Mouse (Mus musculus) neural tube, embryonic 12.5 days (tissue): ENCODE results near the gene Cnot2. TPM values are rescaled to one million over a fixed set of nuclear protein-coding genes. Genes with fewer than 3 reads are reported as not detected.

Source experiments
- ATAC-seq: fragments of 200-750 bp; cut with Nextera tagmentation; 2 replicates; pipeline ENCODE4 v1.8.0; 2017; ENCODE audit warnings: low read depth, mild to moderate bottlenecking, moderate TSS enrichment, moderate library complexity; ENCODE audit not compliant: low FRiP score
- H3K27ac ChIP-seq: fragments of 300-500 bp; sonication (generic); 2 replicates; pipeline ENCODE4 v1.5.1; 2016
- H3K27me3 ChIP-seq: fragments of 300-500 bp; sonication (generic); replicated peaks from 2 replicates; pipeline ENCODE4 v1.6.1; 2016; ENCODE audit warnings: mild to moderate bottlenecking
- H3K36me3 ChIP-seq: fragments of 300-500 bp; sonication (generic); 2 replicates; pipeline ENCODE4 v1.6.1; 2016; ENCODE audit warnings: mild to moderate bottlenecking
- H3K4me1 ChIP-seq: fragments of 300-500 bp; sonication (generic); 2 replicates; pipeline ENCODE4 v1.6.1; 2016
- H3K4me2 ChIP-seq: fragments of 300-500 bp; sonication (generic); replicated peaks from 2 replicates; pipeline ENCODE4 v1.6.1; 2016; ENCODE audit warnings: mild to moderate bottlenecking
- H3K4me3 ChIP-seq: fragments of 300-500 bp; sonication (generic); 2 replicates; pipeline ENCODE4 v1.5.1; 2016
- H3K9ac ChIP-seq: fragments of 300-500 bp; sonication (generic); 2 replicates; pipeline ENCODE4 v1.6.1; 2016; ENCODE audit warnings: mild to moderate bottlenecking
- H3K9me3 ChIP-seq: fragments of 300-500 bp; sonication (generic); 2 replicates; pipeline ENCODE4 v1.6.1; 2016; ENCODE audit warnings: mild to moderate bottlenecking
- WGBS: fragments of 180-500 bp; shearing (Covaris S2); methylation state at CpG from one replicate; pipeline ENCODE4 v1.1.7; 2016; 5-methylcytosine and 5-hydroxymethylcytosine counted together
- polyA plus RNA-seq: library from polyadenylated mRNA; unstranded; fragments of >200 nt; fragmentation: Nextera tagmentation; extraction: Ambion mirVana; gene quantifications from 2 replicates; pipeline ENCODE4 v1.2.1, GENCODE M21; 2016

Gene Cnot2
- polyA plus RNA-seq, 1 experiment from 2014 or later: 119 TPM

- H3K9me3 ChIP-seq: 0 out of 2 replicates have a peak, but pooled peaks cover 3% of the 10 kb centered on the region
- ATAC-seq: no peak
- H3K4me1 ChIP-seq: 0 out of 2 replicates have a peak, but pooled peaks cover 1% of the 10 kb centered on the region
- H3K27ac ChIP-seq: no peak overlapping the region
- no peak overlapping the region for H3K4me2 ChIP-seq
- no peaks in the 10 kb centered on the region for H3K27me3 ChIP-seq
- H3K4me3 ChIP-seq: no peak overlapping the region
- WGBS: 95% methylated on average over 1 of the region's 1 CpGs
- H3K9ac ChIP-seq: no peak overlapping the region
- H3K36me3 ChIP-seq: no peaks in the 10 kb centered on the region
Observed at GRCm38 (mm10) chr10:116557166-116557565, 24.1 kb downstream of the Cnot2 start.

- Histone ChIP-seq H3K27me3 (no peaks in the 10 kb centered on the region), H3K27ac (no peak overlapping the region), H3K4me1 (no peaks in the 10 kb centered on the region), H3K4me3 (no peak overlapping the region), H3K9me3 (0 out of 2 replicates have a peak, but pooled peaks cover 3% of the 10 kb centered on the region), H3K4me2 (no peak overlapping the region), H3K9ac (no peak overlapping the region), H3K36me3 (no peaks in the 10 kb centered on the region)
- 73% methylated on average over 2 of the region's 2 CpGs for WGBS
- ATAC-seq: no peak
Observed at GRCm38 (mm10) chr10:116554434-116554833, 26.9 kb downstream of the Cnot2 start.

- no peak overlapping the region for H3K9ac ChIP-seq
- 0 out of 2 replicates have a peak, but pooled peaks cover 3% of the 10 kb centered on the region for H3K4me1 ChIP-seq
- no peak overlapping the region for H3K4me2 ChIP-seq
- no peak for ATAC-seq
- 16% methylated on average over 4 of the region's 4 CpGs for WGBS
- no peak overlapping the region for H3K27ac ChIP-seq
- H3K36me3 ChIP-seq: no peaks in the 10 kb centered on the region
- no peak overlapping the region for H3K4me3 ChIP-seq
- H3K27me3 ChIP-seq: no peaks in the 10 kb centered on the region
- H3K9me3 ChIP-seq: no peaks in the 10 kb centered on the region
Observed at GRCm38 (mm10) chr10:116547958-116548357, 33.4 kb downstream of the Cnot2 start.

- no peak overlapping the region for H3K4me2 ChIP-seq
- H3K4me1 ChIP-seq: 0 out of 2 replicates have a peak, but pooled peaks cover 3% of the 10 kb centered on the region
- no peak overlapping the region for H3K4me3 ChIP-seq
- no peaks in the 10 kb centered on the region for H3K27me3 ChIP-seq
- H3K9ac ChIP-seq: no peak overlapping the region
- 90% methylated on average over 3 of the region's 3 CpGs for WGBS
- H3K9me3 ChIP-seq: no peaks in the 10 kb centered on the region
- ATAC-seq: no peak
- no peaks in the 10 kb centered on the region for H3K36me3 ChIP-seq
- no peak overlapping the region for H3K27ac ChIP-seq
Observed at GRCm38 (mm10) chr10:116546177-116546576, 35.1 kb downstream of the Cnot2 start.

- Histone ChIP-seq H3K4me2 (no peak overlapping the region), H3K27ac (no peak overlapping the region), H3K27me3 (no peaks in the 10 kb centered on the region), H3K9me3 (no peaks in the 10 kb centered on the region), H3K36me3 (no peaks in the 10 kb centered on the region), H3K9ac (no peak overlapping the region), H3K4me3 (no peak overlapping the region), H3K4me1 (0 out of 2 replicates have a peak, but pooled peaks cover 2% of the 10 kb centered on the region)
- no peak for ATAC-seq
- WGBS: 96% methylated on average over 1 of the region's 1 CpGs
Observed at GRCm38 (mm10) chr10:116543061-116543460, 38.2 kb downstream of the Cnot2 start.

GRCm38 (mm10) chr10:116540750-116541149 lies 40.6 kb downstream of the Cnot2 start:
- no peak overlapping the region for H3K9ac ChIP-seq
- WGBS: 73% methylated on average over 5 of the region's 5 CpGs
- H3K27ac ChIP-seq: no peak overlapping the region
- no peak overlapping the region for H3K4me3 ChIP-seq
- no peak overlapping the region for H3K4me2 ChIP-seq
- no peaks in the 10 kb centered on the region for H3K9me3 ChIP-seq
- H3K4me1 ChIP-seq: peaks cover under 1% of the 10 kb centered on the region; the same call in 1 of the 2 replicates
- ATAC-seq: no peak
- no peaks in the 10 kb centered on the region for H3K27me3 ChIP-seq
- no peaks in the 10 kb centered on the region for H3K36me3 ChIP-seq

- no peak overlapping the region for H3K4me3 ChIP-seq
- H3K9me3 ChIP-seq: no peaks in the 10 kb centered on the region
- no peaks in the 10 kb centered on the region for H3K36me3 ChIP-seq
- ATAC-seq: no peak
- H3K27me3 ChIP-seq: no peaks in the 10 kb centered on the region
- no peak overlapping the region for H3K27ac ChIP-seq
- no peak overlapping the region for H3K4me2 ChIP-seq
- peaks cover 8% of the 10 kb centered on the region for H3K4me1 ChIP-seq
- H3K9ac ChIP-seq: no peak overlapping the region
- 91% methylated on average over 3 of the region's 3 CpGs for WGBS
Observed at GRCm38 (mm10) chr10:116537495-116537894, 43.8 kb downstream of the Cnot2 start.

GRCm38 (mm10) chr10:116534278-116534677 lies 47.0 kb downstream of the Cnot2 start:
- Histone ChIP-seq H3K9me3 (no peaks in the 10 kb centered on the region), H3K4me2 (no peak overlapping the region), H3K4me3 (no peak overlapping the region), H3K9ac (no peak overlapping the region), H3K27ac (no peak overlapping the region), H3K36me3 (no peaks in the 10 kb centered on the region), H3K4me1 (peaks cover 8% of the 10 kb centered on the region), H3K27me3 (no peaks in the 10 kb centered on the region)
- ATAC-seq: 0 out of 2 replicates have a peak, but pooled peaks have one; percentile 25
- 12% methylated on average over 3 of the region's 3 CpGs for WGBS

GRCm38 (mm10) chr10:116532561-116532960 lies 48.8 kb downstream of the Cnot2 start:
- H3K9me3 ChIP-seq: no peaks in the 10 kb centered on the region
- 90% methylated on average over 3 of the region's 3 CpGs for WGBS
- H3K27me3 ChIP-seq: no peaks in the 10 kb centered on the region
- no peak for ATAC-seq
- peaks cover 8% of the 10 kb centered on the region for H3K4me1 ChIP-seq
- no peak overlapping the region for H3K4me3 ChIP-seq
- no peak overlapping the region for H3K4me2 ChIP-seq
- no peaks in the 10 kb centered on the region for H3K36me3 ChIP-seq
- no peak overlapping the region for H3K9ac ChIP-seq
- H3K27ac ChIP-seq: no peak overlapping the region

- Histone ChIP-seq H3K4me2 (no peak overlapping the region), H3K4me3 (no peak overlapping the region), H3K27me3 (no peaks in the 10 kb centered on the region), H3K9me3 (no peaks in the 10 kb centered on the region), H3K36me3 (no peaks in the 10 kb centered on the region), H3K4me1 (peaks cover 8% of the 10 kb centered on the region), H3K9ac (no peak overlapping the region), H3K27ac (no peak overlapping the region)
- no peak for ATAC-seq
- WGBS: 92% methylated on average over 3 of the region's 3 CpGs
Observed at GRCm38 (mm10) chr10:116531063-116531462, 50.2 kb downstream of the Cnot2 start.

- Histone ChIP-seq H3K9me3 (no peaks in the 10 kb centered on the region), H3K27me3 (no peaks in the 10 kb centered on the region), H3K4me2 (no peak overlapping the region), H3K4me3 (no peak overlapping the region), H3K9ac (no peak overlapping the region), H3K4me1 (no peaks in the 10 kb centered on the region), H3K36me3 (no peaks in the 10 kb centered on the region), H3K27ac (no peak overlapping the region)
- 89% methylated on average over 1 of the region's 1 CpGs for WGBS
- no peak for ATAC-seq
Observed at GRCm38 (mm10) chr10:116519588-116519987, 61.7 kb downstream of the Cnot2 start.

GRCm38 (mm10) chr10:116515590-116515989 lies 65.7 kb downstream of the Cnot2 start:
- 95% methylated on average over 6 of the region's 6 CpGs for WGBS
- H3K36me3 ChIP-seq: no peaks in the 10 kb centered on the region
- ATAC-seq: no peak

GRCm38 (mm10) chr10:116515158-116515557 lies 66.2 kb downstream of the Cnot2 start:
- Histone ChIP-seq H3K9me3 (no peaks in the 10 kb centered on the region), H3K27ac (no peak overlapping the region), H3K4me2 (no peak overlapping the region), H3K9ac (no peak overlapping the region), H3K4me1 (peaks cover 10% of the 10 kb centered on the region; the same call in 1 of the 2 replicates), H3K4me3 (no peak overlapping the region), H3K27me3 (no peaks in the 10 kb centered on the region), H3K36me3 (no peaks in the 10 kb centered on the region)
- ATAC-seq: no peak
- WGBS: 90% methylated on average over 4 of the region's 4 CpGs

More at GRCm38 (mm10) chr10:116515590-116515989, 65.7 kb downstream of the Cnot2 start:
- H3K9ac ChIP-seq: no peak overlapping the region
- no peak overlapping the region for H3K4me3 ChIP-seq
- H3K27ac ChIP-seq: no peak overlapping the region
- no peaks in the 10 kb centered on the region for H3K27me3 ChIP-seq
- no peaks in the 10 kb centered on the region for H3K9me3 ChIP-seq
- H3K4me2 ChIP-seq: no peak overlapping the region
- H3K4me1 ChIP-seq: peaks cover 10% of the 10 kb centered on the region; the same call in 1 of the 2 replicates
